Mouse (Mus musculus): ENCODE measurements at regions not wholly inside any gene's neighbourhood (a gene's known extent, or its start where the extent isn't known, plus 50 kb on each side); places are given as distances from the start of the nearest gene placed in this dataset.

DNA sequence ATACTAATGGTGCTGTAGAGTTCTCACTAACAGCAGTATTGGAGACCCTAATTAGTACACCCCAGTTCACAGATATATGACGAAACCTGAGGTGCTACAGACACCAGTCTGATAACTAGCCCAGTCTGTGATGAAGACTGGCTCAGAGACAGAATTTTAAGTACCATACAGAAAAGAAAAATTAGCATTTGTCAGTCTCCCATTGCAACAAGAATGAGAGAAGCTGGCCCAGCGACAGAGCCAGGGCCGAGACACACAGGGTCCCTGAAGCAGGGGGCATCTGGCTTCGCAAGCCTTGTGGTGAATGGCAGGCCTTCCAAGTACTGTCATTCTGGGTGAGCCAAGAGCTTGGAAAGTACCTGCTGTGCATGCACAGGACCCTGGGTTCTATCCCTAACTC lies 228.8 kb upstream of the Tox3 start:
- Histone ChIP-seq H3K27ac (ENCODE audit: insufficient read depth, low read depth) (no peak overlapping the region), H3K36me3 (replicated peaks in 1 of 2; ENCODE audit: control insufficient read depth in 1 of 2, insufficient read depth in 1 of 2, low read length in 1 of 2) (no peaks in the 10 kb centered on the region), H3K4me1 (ENCODE audit: control insufficient read depth in 1 of 2, insufficient read depth in 2 of 2) (no peaks in the 10 kb centered on the region), H3K9ac (ENCODE audit: insufficient read depth, low read depth) (no peak overlapping the region), H3K9me3 (replicated peaks; ENCODE audit: low read length) (no peaks in the 10 kb centered on the region), H3K4me2 (ENCODE audit: insufficient read depth, low read depth, poor library complexity, severe bottlenecking) (no peak overlapping the region), H3K27me3 (replicated peaks) (no peaks in the 10 kb centered on the region), H3K79me2 (replicated peaks; ENCODE audit: control insufficient read depth, extremely low read depth, insufficient read depth, poor library complexity, severe bottlenecking) (no peaks in the 10 kb centered on the region), H3K4me3 (replicated peaks in 1 of 3; ENCODE audit: low read depth in 2 of 3, low read length in 2 of 3, poor library complexity in 1 of 3) (no peak overlapping the region)
- TF ChIP-seq ETS1 (conservative IDR thresholded peaks at IDR 0.05; ENCODE audit: low read depth, low read length): no peak
- no peak for TF ChIP-seq KAT2A (IDR thresholded peaks at IDR 0.05; ENCODE audit: insufficient replicate concordance, low read length)
- TF ChIP-seq SMC3 (IDR thresholded peaks at IDR 0.05; ENCODE audit: low read depth, low read length): no peak
- TF ChIP-seq HCFC1 (IDR thresholded peaks at IDR 0.05; ENCODE audit: low read depth, low read length): no peak
- no peak for TF ChIP-seq ZNF384 (IDR thresholded peaks at IDR 0.05; ENCODE audit: low read depth, low read length)
- no peak for TF ChIP-seq IRF4 (IDR thresholded peaks at IDR 0.05; ENCODE audit: low read depth, low read length)
- no peak for TF ChIP-seq TCF12 (IDR thresholded peaks at IDR 0.05; ENCODE audit: low read depth, low read length)
- TF ChIP-seq ELF1 (IDR thresholded peaks at IDR 0.05; ENCODE audit: low read depth, low read length): no peak
- no peak for TF ChIP-seq RCOR1 (conservative IDR thresholded peaks at IDR 0.05; ENCODE audit: low read depth, low read length)
- no peak for TF ChIP-seq POLR2A (IDR thresholded peaks at IDR 0.05; ENCODE audit: low read depth, low read length)
- TF ChIP-seq MAFK (IDR thresholded peaks at IDR 0.05; ENCODE audit: insufficient replicate concordance, low read length): no peak
- no peak for TF ChIP-seq MYC (IDR thresholded peaks at IDR 0.05; ENCODE audit: low read depth, low read length)
- TF ChIP-seq EP300 (IDR thresholded peaks at IDR 0.05; ENCODE audit: low read length): no peak
- TF ChIP-seq RAD21 (IDR thresholded peaks at IDR 0.05; ENCODE audit: low read depth, low read length): no peak
- no peak for TF ChIP-seq NELFE (IDR thresholded peaks at IDR 0.05; ENCODE audit: low read depth, low read length)
- no peak for TF ChIP-seq JUN (IDR thresholded peaks at IDR 0.05; ENCODE audit: insufficient read depth, low read depth, low read length)
- no peak for TF ChIP-seq TBP (conservative IDR thresholded peaks at IDR 0.05; ENCODE audit: low read depth, low read length)
- no peak for TF ChIP-seq SIN3A (IDR thresholded peaks at IDR 0.05; ENCODE audit: low read length)
- DNase-seq (ENCODE audit: extremely low read depth): no peak
- in situ Hi-C loops (cut with MboI; ENCODE audit: low pct_ligation_motif_present, low pct_unique_long_range_greater_than_20kb, low sequenced_read_pairs) (no loop called here), dilution Hi-C loops (cut with MboI; ENCODE audit: extremely low pct_ligation_motif_present, extremely low pct_unique_long_range_greater_than_20kb, low sequenced_read_pairs) (no loop called here)

- no peak overlapping the region for H3K4me2 ChIP-seq (ENCODE audit: insufficient read depth, low read depth, poor library complexity, severe bottlenecking)
- no peaks in the 10 kb centered on the region for H3K9me3 ChIP-seq (replicated peaks; ENCODE audit: low read length)
- TF ChIP-seq POLR2AphosphoS2 (IDR thresholded peaks at IDR 0.05; ENCODE audit: low read depth, low read length) (no peak), MAFK (IDR thresholded peaks at IDR 0.05; ENCODE audit: insufficient replicate concordance, low read length) (no peak), EP300 (IDR thresholded peaks at IDR 0.05; ENCODE audit: low read length) (no peak), E2F4 (IDR thresholded peaks at IDR 0.05; ENCODE audit: insufficient replicate concordance, low read depth, low read length) (no peak), ELF1 (IDR thresholded peaks at IDR 0.05; ENCODE audit: low read depth, low read length) (no peak)
- no peaks in the 10 kb centered on the region for H3K4me1 ChIP-seq (ENCODE audit: control insufficient read depth in 1 of 2, insufficient read depth in 2 of 2)
- in situ Hi-C loops (cut with MboI; ENCODE audit: low pct_ligation_motif_present, low pct_unique_long_range_greater_than_20kb, low sequenced_read_pairs) (no loop called here), dilution Hi-C loops (cut with MboI; ENCODE audit: extremely low pct_ligation_motif_present, extremely low pct_unique_long_range_greater_than_20kb, low sequenced_read_pairs) (no loop called here)
- H3K4me3 ChIP-seq (replicated peaks in 1 of 3; ENCODE audit: low read depth in 2 of 3, low read length in 2 of 3, poor library complexity in 1 of 3): no peak overlapping the region
- no peaks in the 10 kb centered on the region for H3K36me3 ChIP-seq (replicated peaks in 1 of 2; ENCODE audit: control insufficient read depth in 1 of 2, insufficient read depth in 1 of 2, low read length in 1 of 2)
- DNase-seq (ENCODE audit: extremely low read depth): no peak
- no peaks in the 10 kb centered on the region for H3K27me3 ChIP-seq (replicated peaks)
- no peak overlapping the region for H3K9ac ChIP-seq (ENCODE audit: insufficient read depth, low read depth)
- no peak overlapping the region for H3K27ac ChIP-seq (ENCODE audit: insufficient read depth, low read depth)
- no peaks in the 10 kb centered on the region for H3K79me2 ChIP-seq (replicated peaks; ENCODE audit: control insufficient read depth, extremely low read depth, insufficient read depth, poor library complexity, severe bottlenecking)
Measured at GRCm38 (mm10) chr8:90574676-90575075, 226.5 kb upstream of the Tox3 start.

Measured in CH12.LX (cell line).